Mouse (Mus musculus): ENCODE results near the gene Plxdc1.

The Plxdc1 gene

DNA sequence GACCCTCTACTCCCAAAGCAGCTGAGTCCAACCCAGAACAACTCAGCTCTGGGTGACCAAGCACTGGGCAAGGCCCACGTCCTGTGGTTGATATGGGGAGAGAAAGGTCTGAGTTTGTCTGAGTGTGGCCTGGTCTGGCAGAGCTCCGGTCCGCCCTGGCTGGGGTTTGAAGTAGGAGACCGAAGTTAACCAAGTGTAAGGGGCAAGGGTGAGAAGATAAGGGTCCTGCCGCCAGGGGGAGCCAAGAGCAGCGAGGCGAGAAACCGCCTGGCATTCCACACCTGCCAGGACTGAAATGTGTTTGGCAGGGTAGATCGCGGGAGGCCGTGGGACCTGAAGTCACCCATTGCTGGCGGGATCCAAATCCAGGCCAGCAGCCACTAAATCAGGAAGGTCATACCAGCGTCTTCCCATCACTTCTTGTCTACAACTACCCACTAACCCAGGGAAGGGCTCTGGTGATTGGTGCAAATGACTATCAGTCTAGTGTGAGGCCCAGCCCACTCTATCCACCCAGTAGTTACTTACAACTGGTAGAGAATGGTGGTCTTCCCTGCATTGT, 8.4 kb upstream of the Plxdc1 start:
- in situ Hi-C loops (cut with MboI; ENCODE audit: low sequenced_read_pairs): no loop called here

DNA sequence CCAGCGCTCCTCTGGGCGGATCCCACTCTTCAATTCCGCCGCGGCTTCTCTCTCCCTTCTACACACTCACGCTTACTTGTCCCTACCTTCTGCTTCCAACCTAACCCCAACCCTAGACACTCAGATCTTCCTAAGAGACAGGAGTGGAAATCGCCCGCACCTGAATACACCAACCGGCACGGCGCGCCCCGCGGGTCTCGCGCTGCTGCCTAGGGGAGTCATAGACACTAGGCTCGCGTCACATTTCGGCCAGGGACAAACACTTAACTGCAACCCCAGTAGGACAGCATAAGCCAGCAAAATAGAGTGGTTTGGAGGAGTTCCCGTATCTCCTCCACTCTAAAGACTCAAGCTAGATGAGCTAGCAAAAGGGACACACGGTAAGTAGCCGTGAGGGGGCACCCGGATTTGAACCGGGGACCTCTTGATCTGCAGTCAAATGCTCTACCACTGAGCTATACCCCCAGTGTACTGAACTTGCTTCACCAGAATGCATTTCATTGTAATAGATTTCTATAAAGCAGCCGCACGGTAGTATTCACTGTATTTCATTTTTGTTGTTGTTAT, 2.4 kb upstream of the Plxdc1 start:
- in situ Hi-C loops (cut with MboI; ENCODE audit: low sequenced_read_pairs): loop anchor here (10.0 kb wide), 2 partner anchors 94 to 194 kb away; partner anchors contain the start of gene Lasp1

DNA sequence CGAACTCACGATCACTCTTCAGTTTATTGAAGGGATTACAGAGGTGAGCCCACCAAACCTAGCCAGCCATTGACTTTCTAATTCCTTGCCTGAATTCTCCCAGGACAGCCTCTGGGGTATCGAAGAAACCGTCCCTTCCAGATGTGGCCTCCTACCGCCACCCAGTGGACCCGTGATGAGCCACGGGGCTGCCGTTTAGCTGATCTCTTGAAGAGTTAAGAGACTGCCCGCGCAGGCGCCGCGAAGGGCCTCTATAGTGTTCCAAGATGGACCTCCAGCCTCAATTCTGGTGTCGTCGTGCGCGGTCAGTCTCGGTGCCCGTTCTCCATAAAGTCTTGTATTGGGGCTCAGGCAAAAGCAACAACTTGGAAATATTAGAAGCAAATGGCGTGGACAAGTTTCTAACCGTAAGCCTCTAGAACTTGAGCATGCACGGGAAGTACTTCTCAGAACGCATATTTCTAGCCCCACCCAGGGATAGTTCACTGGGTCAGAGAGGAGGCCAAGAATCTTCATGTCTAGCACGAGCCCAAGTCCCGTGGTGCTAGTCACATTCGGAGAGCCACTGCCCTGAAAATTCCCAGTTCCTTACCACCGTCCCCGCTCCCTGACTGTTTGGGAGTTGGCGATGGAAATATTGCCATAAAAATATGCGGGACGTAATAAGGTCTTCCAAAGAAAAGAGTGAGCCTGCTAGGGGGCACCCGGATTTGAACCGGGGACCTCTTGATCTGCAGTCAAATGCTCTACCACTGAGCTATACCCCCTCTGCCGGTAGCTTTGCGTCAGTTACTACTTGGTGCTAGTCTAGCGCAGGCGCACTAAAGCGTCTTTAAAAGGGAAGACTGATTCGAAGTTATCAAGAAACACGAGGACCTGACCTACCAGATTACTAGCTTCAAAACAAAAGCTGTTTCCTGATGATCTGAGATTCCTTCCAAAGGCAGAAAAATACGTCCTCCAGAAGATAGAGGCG, 1.6 kb upstream of the Plxdc1 start:
- in situ Hi-C loops (cut with MboI; ENCODE audit: low sequenced_read_pairs): loop anchor here (10.0 kb wide), 2 partner anchors 93 to 193 kb away; partner anchors contain the start of gene Lasp1

DNA sequence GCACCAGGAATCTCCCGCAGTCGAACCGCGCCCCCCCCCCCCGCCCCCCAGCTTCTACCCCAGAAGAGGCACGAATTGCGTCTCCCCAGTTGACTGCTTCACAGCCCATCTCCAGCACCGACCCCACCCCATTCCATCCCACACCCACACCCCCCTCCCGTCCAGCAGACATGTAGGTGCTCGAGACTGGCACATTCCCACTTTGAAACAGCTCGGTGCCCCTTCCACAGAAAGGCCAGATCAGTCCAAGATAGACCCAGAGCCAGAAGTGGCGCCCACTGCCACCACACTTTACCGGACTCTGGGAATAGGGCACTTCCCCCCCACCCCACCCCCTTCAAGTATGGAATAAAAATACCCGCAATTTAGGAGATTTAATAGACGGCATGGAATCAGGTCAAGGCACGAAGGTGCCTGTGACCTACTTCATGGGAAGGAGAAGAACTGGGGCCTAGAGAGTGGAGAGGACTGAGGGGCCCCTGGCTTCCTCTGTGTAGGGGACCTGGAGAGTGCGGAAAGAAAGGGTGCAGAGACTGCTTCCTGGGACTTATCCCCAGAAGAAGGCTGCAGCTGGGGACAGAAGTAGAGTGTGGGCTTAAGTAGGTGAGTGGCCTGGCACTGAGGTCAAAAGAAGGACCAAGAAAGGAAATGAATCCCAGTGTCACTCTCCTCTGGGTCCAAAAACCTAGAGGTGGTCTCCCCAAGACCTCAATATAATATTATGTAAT, 658 bp upstream of the Plxdc1 start:
- in situ Hi-C loops (cut with MboI; ENCODE audit: low sequenced_read_pairs): loop anchor here (10.0 kb wide), 2 partner anchors 92 to 192 kb away; partner anchors contain the start of gene Lasp1

DNA sequence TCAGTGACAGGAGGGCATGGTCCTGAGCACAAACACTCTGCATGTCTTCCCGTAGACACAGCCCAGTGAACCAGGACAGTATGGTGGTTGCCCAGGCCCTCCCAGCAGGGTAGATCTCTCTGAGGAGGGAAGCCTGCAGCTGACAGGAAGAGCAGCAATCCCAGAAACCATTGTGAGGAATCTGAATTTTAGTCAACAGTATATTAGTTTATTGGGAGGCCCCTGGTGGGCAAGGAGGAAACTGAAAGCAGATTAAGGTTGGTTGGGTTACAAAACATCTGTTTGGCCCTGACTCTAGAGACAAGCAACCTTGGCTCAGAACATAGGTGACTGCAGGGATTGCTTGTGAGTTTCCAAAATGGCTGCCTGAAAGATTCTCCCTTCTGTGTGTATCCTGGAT, 2.3 kb downstream of the Plxdc1 start:
- in situ Hi-C loops (cut with MboI; ENCODE audit: low sequenced_read_pairs): loop anchor here (10.0 kb wide), 2 partner anchors 89 to 189 kb away; partner anchors contain the start of gene Lasp1

DNA sequence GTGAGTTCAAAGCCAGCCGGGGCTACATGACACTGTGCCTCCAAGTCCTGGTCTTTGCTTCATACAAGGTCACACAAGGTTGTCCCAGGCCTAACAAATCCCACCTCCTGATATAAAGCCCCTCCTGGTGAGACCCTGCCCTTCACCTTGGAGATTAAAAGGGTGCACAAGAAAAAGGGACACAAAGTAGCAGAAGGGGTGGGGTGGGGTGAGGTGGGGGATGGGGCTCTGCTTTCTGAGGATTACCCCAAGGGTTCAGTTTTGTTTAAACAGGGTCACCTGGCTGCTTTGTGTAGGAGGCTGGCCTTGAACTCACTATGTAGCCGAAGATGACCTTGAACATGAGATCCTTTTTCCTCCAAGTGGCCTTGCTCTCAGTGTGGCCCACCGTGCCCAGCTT, 2.7 kb downstream of the Plxdc1 start:
- in situ Hi-C loops (cut with MboI; ENCODE audit: low sequenced_read_pairs): loop anchor here (10.0 kb wide), 2 partner anchors 89 to 189 kb away; partner anchors contain the start of gene Lasp1

DNA sequence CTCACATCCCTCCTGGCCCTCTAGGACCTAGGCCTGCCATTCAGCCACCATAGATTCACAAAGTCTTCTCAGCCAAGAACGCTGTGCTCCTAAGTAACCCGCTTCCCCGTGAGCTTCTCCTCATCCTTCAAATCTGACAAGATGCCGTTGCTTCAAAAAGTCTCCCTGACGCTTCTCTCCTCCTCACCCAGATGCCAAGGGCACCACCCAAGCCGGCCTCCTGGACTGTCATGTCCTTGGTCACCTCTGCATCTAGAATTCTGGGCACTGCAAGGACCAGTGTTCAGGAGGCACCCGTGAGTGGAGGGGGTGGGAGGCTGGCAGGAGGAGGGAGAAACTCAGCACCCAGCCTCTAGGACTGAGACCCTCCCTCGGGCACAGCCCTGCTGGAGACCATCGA, 3.5 kb downstream of the Plxdc1 start:
- in situ Hi-C loops (cut with MboI; ENCODE audit: low sequenced_read_pairs): loop anchor here (10.0 kb wide), 2 partner anchors 88 to 188 kb away; partner anchors contain the start of gene Lasp1

DNA sequence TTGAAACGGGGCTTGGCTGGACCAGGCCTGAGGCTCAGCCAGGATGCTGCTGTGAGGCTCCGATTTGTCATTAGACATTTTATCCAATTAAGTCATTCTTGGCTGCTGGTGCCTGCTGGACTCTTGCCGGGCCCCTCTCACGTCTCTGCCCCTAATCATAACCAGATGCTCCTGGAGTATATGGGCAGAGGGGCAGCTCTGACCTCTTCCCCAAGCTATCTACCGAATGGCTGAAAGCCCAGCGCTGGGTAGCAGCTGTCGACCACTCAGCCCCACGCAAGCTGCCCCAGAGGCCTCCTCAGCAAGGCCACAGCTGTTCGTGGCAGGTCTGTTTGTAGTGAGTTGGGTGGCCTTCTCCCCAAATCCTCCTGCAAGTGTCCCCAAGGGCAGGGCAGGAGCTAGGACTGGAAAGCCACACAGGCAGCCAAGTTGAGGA, 5.7 kb downstream of the Plxdc1 start:
- in situ Hi-C loops (cut with MboI; ENCODE audit: low sequenced_read_pairs): loop anchor here (10.0 kb wide), 2 partner anchors 86 to 186 kb away; partner anchors contain the start of gene Lasp1

DNA sequence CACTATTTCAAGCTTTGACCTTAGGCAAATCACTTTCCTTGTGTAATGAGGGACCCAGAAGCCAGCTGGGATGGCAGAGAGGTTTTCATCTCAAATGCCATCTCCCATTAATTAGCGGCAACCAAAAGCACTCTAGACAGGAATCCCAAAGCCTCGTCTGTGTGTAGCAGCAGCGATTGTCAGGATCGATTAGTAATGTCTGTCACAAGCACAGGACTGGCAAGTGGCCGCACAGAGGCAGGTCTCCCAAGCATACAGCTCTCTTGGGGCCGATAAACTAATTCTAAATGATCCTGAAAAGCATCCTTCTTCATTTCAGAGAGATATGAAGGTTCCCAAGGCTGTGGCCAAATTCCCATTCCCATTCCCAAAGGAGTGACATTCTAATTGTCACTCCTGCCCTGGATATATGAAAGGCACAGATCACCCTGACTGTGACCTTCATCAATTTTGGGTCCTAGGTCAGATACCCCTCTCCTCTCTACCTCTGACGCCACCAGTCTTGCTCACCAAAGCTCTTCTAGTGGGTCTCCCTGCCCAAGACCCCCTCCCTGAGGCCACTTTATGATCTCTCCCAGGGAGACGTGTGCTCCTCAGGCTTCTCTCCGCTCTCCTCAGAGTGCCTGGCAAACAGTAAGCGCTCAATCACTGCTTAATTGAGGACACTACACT, 6.3 kb downstream of the Plxdc1 start:
- in situ Hi-C loops (cut with MboI; ENCODE audit: low sequenced_read_pairs): loop anchor here (10.0 kb wide), 2 partner anchors 85 to 185 kb away; partner anchors contain the start of gene Lasp1

DNA sequence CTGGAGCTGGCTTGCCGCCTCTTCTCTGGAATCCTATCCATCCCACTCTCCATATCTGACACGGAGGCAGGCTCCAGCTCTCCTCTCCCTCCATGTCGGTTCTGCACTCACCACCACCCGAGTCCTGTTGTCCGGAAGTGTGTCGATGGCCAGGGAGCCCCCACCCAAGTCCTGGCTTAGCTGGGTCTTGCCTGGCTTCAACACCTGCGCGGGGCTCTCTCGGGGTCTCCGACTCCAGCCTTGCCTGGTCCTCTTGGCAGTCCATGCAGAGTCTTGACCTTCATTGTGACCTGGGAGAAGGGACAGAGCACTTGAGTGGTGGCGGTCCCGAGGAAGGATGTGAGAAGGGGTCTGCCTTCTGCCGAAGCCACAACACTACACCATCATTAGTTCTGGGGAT, 7.9 kb downstream of the Plxdc1 start:
- in situ Hi-C loops (cut with MboI; ENCODE audit: low sequenced_read_pairs): no loop called here

DNA sequence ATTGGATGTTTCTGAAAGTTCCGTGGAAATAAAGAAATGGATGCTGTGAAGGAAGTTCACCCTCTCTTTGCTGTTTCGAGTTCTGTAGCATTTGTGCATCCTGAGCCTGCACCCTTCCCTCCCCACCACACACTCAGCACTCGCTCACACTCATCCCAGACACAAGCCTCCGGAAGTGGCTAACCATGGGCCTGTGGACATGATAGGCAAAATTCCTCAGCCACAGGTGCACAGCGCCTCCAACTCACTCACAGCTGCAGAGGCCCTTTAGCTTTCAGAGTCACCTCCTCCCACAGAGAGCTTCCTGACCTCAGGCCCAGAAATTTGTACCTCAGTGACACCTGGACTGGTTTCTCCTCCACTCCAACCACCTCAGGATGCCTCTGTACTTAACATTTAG, 8.4 kb downstream of the Plxdc1 start:
- in situ Hi-C loops (cut with MboI; ENCODE audit: low sequenced_read_pairs): no loop called here

DNA sequence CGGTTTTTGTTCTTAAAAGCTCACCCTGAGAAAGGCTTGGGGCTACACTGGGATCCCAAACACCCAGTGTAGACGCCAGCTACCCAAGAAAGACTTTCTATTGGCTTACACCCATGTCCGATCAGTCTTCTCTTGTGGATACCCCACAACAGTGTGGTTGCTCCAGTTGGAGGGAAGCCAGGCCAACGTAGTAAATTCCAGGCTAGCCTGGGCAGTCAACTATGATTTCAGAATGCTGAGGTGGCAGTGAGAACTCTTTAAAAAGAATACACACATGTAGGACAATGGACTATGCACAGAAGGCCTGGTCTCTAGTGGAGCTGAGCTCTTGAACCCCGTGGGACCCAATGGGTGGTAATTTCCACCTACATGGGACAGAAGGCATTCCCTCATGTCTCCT, 11.5 kb downstream of the Plxdc1 start:
- in situ Hi-C loops (cut with MboI; ENCODE audit: low sequenced_read_pairs): no loop called here

DNA sequence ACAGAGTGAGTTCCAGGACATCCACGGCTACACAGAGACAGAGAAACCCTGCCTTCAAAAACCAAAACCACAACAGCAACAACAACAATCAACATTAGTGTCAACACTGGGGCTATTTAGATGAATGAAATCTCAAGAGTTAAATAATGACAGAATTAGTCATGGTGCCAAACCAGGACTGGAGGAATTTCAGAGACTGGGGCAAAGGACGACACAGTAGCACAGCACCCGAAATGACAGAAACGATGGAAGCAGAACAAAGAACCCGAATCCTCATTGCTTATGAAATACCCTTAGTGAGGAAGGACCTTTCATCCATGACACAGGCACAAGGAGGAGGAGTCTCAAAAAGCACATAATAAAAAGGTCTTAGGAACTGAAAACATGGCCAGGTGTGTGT, 12.1 kb downstream of the Plxdc1 start:
- in situ Hi-C loops (cut with MboI; ENCODE audit: low sequenced_read_pairs): no loop called here

DNA sequence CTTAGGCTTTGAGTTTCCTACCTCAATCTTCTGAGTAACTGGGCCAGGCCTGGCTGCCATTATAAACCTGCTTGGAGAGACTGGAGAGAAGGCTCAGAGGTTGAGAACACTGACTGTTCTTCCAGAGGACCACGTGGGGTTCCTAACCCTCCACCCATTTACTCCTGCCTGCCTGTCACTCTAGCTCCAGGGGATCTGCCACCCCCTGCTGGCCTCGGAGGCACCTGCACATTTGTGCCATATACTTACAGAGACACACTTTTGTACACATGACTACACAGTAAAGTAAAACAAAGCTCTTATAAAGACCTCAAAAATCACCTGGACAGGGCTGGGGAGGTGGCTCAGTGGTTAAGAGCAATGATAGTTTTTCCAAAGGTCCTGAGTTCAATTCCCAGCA, 13.8 kb downstream of the Plxdc1 start:
- in situ Hi-C loops (cut with MboI; ENCODE audit: low sequenced_read_pairs): no loop called here

DNA sequence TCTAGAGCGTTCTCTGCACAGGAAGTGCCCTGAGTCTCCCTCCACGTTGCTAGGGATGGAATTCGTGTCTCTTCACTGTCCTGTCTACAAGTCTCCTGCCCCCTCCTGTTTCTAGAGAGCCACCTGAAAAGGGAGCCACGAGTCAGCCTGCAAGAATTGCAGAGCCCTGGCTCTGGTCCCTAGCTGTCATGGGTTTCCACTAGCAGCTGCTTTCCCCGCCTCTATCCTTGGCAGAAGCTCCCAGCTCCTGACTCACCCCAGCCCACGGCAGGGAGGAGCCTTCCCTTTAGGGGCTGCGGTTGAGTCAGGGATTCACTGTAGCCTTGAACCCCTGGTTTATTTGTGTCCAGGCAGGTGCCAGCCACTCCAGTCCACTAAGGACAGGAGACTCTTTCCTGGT, 15.0 kb downstream of the Plxdc1 start:
- in situ Hi-C loops (cut with MboI; ENCODE audit: low sequenced_read_pairs): no loop called here

DNA sequence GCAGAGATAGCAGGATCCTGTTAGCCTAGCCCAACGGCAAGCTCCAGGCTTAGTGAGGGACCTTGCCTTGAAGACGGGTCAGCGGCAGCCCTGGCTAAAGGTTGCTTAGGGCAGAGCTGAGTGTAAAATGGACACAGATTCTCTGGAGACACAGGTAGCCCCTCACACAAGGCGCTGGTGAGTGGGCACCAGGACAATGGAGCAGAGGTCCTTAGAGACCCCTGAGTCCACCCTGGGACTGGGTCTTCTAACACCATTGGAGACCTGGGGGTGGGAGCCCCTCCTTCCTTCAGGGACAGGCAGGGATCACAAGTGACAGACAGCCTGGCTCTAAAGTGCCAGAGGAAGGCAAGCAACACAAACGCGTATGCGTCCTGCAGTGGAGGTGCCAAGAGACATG, 15.5 kb downstream of the Plxdc1 start:
- in situ Hi-C loops (cut with MboI; ENCODE audit: low sequenced_read_pairs): no loop called here

DNA sequence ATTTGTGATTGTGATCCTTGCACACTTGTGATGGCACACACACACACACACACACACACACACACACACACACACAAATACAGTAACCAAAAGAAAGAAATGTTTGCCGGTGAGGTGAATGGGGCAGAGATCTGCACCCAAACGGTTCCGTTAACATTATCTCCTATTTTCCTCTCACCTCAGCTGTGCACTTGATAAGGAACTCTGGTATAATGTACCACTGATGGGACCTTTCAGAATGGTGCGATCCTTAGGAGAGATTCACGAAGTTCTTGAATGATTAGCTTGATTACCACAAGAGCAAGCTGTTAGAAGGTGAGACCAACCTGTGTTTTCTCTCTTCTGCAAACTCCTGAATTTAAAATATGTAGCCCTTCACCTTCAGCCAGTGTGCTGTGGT, 17.9 kb downstream of the Plxdc1 start:
- in situ Hi-C loops (cut with MboI; ENCODE audit: low sequenced_read_pairs): no loop called here

DNA sequence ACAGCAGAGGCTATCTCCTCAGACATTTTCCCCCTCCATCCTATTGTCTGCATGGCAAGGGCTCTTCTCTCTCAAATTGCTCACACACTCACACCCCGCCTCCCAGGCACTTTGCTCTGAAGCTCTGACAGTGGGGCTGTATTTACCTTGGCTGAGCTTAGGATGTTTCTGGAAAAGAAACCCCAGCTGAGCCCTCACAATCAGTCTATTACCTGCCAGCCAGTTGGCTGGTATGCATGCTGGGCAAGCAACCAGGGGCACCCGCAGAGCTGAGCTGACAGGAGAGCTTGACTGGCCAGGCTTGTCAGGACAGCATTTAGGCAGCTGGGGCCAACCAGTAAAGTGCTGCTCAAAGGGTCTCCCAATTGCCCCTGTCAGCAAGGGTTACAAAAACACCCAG, 19.1 kb downstream of the Plxdc1 start:
- in situ Hi-C loops (cut with MboI; ENCODE audit: low sequenced_read_pairs): no loop called here

DNA sequence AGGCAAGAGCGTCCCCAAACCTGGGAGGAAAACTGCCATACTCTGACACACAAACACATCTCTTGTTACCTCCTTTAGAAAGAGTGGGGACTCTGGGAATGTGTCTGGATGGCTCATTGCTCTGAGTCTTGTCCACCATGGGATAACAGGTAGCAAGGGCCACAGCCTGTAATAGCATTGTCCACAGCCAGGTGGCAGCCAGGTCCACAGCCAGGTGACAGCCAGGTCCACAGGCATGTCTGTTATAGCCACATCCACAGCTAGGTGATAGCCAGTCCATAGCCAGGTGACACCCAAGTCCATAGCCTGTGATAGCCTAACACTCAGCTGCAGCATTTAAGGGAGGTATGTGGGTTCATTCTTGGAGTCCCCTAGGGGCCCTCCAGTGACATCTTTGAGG, 25.3 kb downstream of the Plxdc1 start:
- in situ Hi-C loops (cut with MboI; ENCODE audit: low sequenced_read_pairs): no loop called here

DNA sequence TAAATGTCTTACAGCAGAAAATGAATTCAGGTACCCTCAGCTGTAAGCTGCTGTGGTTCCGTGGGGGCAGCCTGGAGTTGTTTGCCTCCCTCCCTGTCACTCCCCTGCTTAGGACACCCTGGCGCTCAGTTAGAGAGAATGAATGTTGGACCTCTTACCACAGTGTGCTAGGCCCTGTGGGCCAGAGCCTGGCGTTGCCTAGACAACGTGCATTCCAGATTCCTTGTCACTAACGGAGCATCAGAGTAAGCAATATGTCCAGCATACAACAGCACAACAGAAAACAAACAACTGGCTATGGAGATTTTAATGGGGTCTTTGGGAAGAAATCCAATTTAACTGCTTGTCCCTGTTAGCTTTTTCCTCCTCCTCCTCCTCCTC, 27.0 kb downstream of the Plxdc1 start:
- in situ Hi-C loops (cut with MboI; ENCODE audit: low sequenced_read_pairs): no loop called here

Data from CH12F3 (cell line).